Mouse (Mus musculus) neural tube, embryonic 15.5 days (tissue): ENCODE results near the gene Ptrh1. TPM values are rescaled to one million over a fixed set of nuclear protein-coding genes. Genes with fewer than 3 reads are reported as not detected.

ENCODE experiments used
- ATAC-seq: fragments of 200-750 bp; cut with Nextera tagmentation; 2 replicates; pipeline ENCODE4 v1.8.0; 2017; ENCODE audit warnings: mild to moderate bottlenecking, moderate TSS enrichment, moderate library complexity; ENCODE audit not compliant: low FRiP score
- H3K27ac ChIP-seq: fragments of 300-500 bp; sonication (generic); replicated peaks from 2 replicates; pipeline ENCODE4 v1.5.1; 2015; ENCODE audit warnings: mild to moderate bottlenecking, inconsistent platforms
- H3K27me3 ChIP-seq: fragments of 300-500 bp; sonication (generic); replicated peaks from 2 replicates; pipeline ENCODE4 v1.6.1; 2015; ENCODE audit warnings: inconsistent platforms
- H3K36me3 ChIP-seq: fragments of 300-500 bp; sonication (generic); 2 replicates; pipeline ENCODE4 v1.6.1; 2015; ENCODE audit warnings: inconsistent platforms
- H3K4me1 ChIP-seq: fragments of 300-500 bp; sonication (generic); 2 replicates; pipeline ENCODE4 v1.6.1; 2015; ENCODE audit warnings: inconsistent platforms
- H3K4me2 ChIP-seq: fragments of 300-500 bp; sonication (generic); 2 replicates; pipeline ENCODE4 v1.6.1; 2015; ENCODE audit warnings: inconsistent platforms, mild to moderate bottlenecking, moderate library complexity
- H3K4me3 ChIP-seq: fragments of 300-500 bp; sonication (generic); replicated peaks from 2 replicates; pipeline ENCODE4 v1.5.1; 2015; ENCODE audit warnings: mild to moderate bottlenecking, inconsistent platforms
- H3K9ac ChIP-seq: fragments of 300-500 bp; sonication (generic); replicated peaks from 2 replicates; pipeline ENCODE4 v1.6.1; 2015; ENCODE audit warnings: mild to moderate bottlenecking, inconsistent platforms
- H3K9me3 ChIP-seq: fragments of 300-500 bp; sonication (generic); replicated peaks from 2 replicates; pipeline ENCODE4 v1.6.1; 2016; ENCODE audit warnings: inconsistent platforms
- WGBS: fragments of 180-500 bp; shearing (Covaris S2); methylation state at CpG from one replicate; pipeline ENCODE4 v1.1.7; 2015; ENCODE audit warnings: mixed read lengths; 5-methylcytosine and 5-hydroxymethylcytosine counted together
- polyA plus RNA-seq: library from polyadenylated mRNA; unstranded; fragments of >200 nt; fragmentation: Nextera tagmentation; extraction: Ambion mirVana; gene quantifications from 2 replicates; pipeline ENCODE4 v1.2.1, GENCODE M21; 2015

Ptrh1 gene
- polyA plus RNA-seq, 1 experiment from 2014 or later: 6.1 TPM

DNA sequence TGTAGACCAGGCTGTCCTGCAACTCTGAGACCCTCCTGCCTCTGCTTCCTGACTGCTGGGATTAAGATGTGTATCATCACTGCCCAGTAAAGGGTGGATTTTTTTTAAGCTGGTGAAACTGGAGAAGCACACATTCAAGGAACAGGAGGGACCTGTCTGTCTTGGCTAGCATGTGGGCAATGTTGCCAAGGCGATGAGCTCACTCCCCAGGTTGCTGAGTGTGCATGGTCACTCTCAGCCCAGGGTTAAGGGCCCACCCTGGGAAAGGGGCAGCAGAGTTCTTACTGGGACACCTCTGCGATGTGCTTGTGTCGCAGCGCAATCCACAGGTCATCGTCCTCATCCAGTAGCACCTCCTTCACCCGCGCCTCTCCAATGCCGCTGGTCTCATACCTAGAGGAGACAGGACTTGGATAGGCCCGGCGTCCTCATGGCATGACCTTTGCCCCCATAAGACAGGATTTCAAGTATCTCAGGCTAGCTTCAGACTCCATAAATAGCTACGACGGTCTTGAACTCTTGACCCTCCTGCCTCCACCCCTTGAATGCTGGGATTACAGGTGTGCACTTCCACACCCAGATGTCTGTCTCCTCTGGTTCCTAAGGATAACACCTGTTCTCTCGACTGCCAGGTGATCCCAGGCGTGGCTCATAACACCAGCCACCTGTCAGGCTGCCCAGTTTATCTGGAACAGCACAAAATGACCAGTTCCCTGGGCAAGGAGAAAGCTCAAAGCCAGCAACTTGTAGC is 33.4 kb downstream of the Ptrh1 start:
- H3K4me2 ChIP-seq: no peak overlapping the region
- no peak overlapping the region for H3K4me3 ChIP-seq
- H3K27ac ChIP-seq: no peak overlapping the region
- H3K9ac ChIP-seq: no peak overlapping the region
- H3K4me1 ChIP-seq: no peaks in the 10 kb centered on the region
- WGBS: 93% methylated on average over 14 of the region's 14 CpGs
- peaks cover 91% of the 10 kb centered on the region for H3K36me3 ChIP-seq
- no peaks in the 10 kb centered on the region for H3K9me3 ChIP-seq
- no peak for ATAC-seq
- H3K27me3 ChIP-seq: no peaks in the 10 kb centered on the region

DNA sequence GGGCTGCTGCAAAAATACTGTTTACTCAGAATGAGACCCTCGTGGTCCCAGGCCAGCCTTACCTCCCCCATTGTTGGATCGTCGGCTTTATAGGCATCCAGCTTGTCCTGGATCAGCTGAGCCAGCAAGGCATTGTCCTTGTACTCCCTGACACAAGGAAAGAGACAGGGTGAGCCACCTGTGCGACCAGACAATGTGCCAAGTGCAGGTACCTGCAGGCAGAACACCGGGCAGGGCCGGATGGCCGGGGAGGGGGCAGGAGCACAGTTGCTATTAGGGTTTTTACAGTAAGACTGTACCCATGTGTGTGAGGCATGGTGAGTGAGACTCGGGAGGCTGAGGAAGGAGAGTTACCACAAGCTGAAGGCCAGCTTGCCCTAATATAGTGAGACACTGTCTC is 36.4 kb downstream of the Ptrh1 start:
- H3K36me3 ChIP-seq: peaks cover 85% of the 10 kb centered on the region
- H3K9me3 ChIP-seq: no peaks in the 10 kb centered on the region
- WGBS: 85% methylated on average over 8 of the region's 8 CpGs
- peaks cover 2% of the 10 kb centered on the region; the same call in 1 of the 2 replicates for H3K4me1 ChIP-seq
- no peak overlapping the region for H3K27ac ChIP-seq
- H3K4me3 ChIP-seq: no peak overlapping the region
- ATAC-seq: no peak
- no peak overlapping the region for H3K9ac ChIP-seq
- H3K27me3 ChIP-seq: no peaks in the 10 kb centered on the region
- no peak overlapping the region for H3K4me2 ChIP-seq

DNA sequence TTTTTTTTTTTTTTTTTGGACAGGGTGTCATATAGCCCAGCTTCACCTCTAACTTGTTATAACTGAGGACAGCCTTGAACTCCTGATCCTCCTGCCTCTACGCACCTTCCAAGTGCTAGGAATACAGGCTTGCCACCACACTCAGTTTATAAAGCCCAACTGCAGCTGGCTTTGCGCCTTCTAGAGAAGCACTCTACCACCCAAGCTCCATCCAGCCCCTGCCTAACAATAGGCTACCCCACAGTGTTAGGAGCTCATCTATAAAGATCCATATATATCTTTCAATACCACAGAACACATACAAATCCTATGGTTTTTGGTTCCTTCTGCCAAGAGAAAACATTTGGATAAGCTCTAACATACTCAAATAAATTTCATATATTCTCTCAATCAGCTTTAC is 40.9 kb downstream of the Ptrh1 start:
- no peak for ATAC-seq

DNA sequence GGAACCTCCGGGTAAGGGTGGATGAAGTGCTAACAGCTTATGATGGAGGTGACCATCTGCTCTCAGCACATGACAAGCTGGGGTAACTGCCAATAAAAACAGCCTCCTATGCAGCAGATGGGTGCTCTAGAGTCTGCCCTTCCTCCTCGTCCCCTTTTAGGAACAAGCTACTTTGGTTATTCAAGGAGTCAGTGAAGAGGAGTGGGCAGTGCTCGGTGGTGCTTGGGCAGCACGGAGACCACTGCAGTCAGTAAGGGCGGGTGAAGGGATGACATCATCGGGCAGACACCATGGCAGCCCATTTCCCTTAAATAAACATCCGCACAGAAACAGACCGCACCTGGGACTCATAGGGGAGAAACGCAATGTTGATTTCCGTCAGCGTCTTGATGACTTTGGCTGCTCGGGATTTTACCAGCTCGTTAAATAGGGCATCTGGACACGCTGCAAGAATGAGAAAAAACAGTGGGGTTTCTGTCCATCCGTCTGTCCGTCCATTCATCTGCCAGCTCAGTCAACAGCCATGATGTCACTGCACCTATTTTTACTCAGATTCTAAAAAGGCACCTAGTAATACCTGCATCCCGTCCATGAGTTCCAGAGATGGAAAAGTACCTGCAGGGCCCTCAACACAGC is 41.5 kb downstream of the Ptrh1 start:
- peaks cover 7% of the 10 kb centered on the region; the same call in 1 of the 2 replicates for H3K4me1 ChIP-seq

More for the DNA sequence above, 40.9 kb downstream of the Ptrh1 start:
- no peaks in the 10 kb centered on the region for H3K9me3 ChIP-seq
- H3K27ac ChIP-seq: no peak overlapping the region
- 85% methylated on average over 2 of the region's 2 CpGs for WGBS
- no peak overlapping the region for H3K4me2 ChIP-seq
- peaks cover 7% of the 10 kb centered on the region; the same call in 1 of the 2 replicates for H3K4me1 ChIP-seq
- no peak overlapping the region for H3K9ac ChIP-seq
- peaks cover 83% of the 10 kb centered on the region for H3K36me3 ChIP-seq
- no peaks in the 10 kb centered on the region for H3K27me3 ChIP-seq
- H3K4me3 ChIP-seq: no peak overlapping the region

DNA sequence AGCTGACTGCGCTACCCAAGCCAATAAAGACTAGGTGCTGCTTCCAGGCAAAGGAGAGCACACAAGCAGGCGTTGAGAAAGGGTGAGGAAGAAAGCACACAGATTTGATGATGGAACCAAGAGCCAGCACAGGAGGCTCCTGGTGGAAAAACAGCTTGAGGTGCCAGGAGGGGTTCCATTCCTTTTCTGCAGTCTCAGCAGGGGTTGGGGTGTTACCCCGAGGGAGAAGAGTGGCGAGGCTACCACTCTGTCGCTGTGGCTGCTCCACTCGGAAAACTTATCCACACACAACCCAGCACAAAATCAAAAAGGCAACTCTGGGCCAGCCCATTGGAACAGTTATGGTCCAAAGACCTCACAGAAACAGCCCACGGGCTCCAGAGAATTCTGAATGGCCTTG is 42.0 kb downstream of the Ptrh1 start:
- no peaks in the 10 kb centered on the region for H3K27me3 ChIP-seq
- 66% methylated on average over 7 of the region's 7 CpGs for WGBS
- H3K4me3 ChIP-seq: no peak overlapping the region
- H3K9ac ChIP-seq: no peak overlapping the region
- 0 out of 2 replicates have a peak overlapping the region, but pooled peaks have one; percentile 18 for H3K27ac ChIP-seq
- peaks cover 7% of the 10 kb centered on the region; the same call in 1 of the 2 replicates for H3K4me1 ChIP-seq
- H3K4me2 ChIP-seq: no peak overlapping the region
- H3K9me3 ChIP-seq: no peaks in the 10 kb centered on the region
- peaks cover 80% of the 10 kb centered on the region for H3K36me3 ChIP-seq
- ATAC-seq: no peak

More for the DNA sequence above, 41.5 kb downstream of the Ptrh1 start:
- Histone ChIP-seq H3K27me3 (no peaks in the 10 kb centered on the region), H3K9ac (no peak overlapping the region), H3K4me3 (no peak overlapping the region), H3K27ac (0 out of 2 replicates have a peak overlapping the region, but pooled peaks have one; percentile 18), H3K9me3 (no peaks in the 10 kb centered on the region), H3K36me3 (peaks cover 82% of the 10 kb centered on the region), H3K4me2 (no peak overlapping the region)
- 52% methylated on average over 17 of the region's 17 CpGs for WGBS
- ATAC-seq: no peak

DNA sequence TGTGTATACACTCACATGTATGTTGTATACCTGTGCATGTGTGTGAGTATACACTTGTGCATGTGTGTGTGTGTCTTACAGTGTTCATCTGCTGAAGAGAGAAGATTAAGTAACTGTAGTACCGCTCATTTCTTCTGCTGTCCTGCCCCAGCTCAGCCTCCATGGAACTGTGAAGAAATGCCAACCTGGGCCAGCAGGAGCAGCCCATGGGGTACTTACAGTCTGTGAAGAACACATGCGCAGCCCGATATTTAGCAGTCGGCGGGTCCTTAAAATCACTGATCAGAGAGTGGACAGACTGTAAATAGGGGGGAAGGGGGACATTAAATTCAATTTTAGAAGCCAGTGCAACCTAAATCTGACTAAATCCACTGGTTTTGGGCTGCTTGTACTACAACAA is 42.6 kb downstream of the Ptrh1 start:
- Histone ChIP-seq H3K27ac (no peak overlapping the region), H3K36me3 (peaks cover 74% of the 10 kb centered on the region)

DNA sequence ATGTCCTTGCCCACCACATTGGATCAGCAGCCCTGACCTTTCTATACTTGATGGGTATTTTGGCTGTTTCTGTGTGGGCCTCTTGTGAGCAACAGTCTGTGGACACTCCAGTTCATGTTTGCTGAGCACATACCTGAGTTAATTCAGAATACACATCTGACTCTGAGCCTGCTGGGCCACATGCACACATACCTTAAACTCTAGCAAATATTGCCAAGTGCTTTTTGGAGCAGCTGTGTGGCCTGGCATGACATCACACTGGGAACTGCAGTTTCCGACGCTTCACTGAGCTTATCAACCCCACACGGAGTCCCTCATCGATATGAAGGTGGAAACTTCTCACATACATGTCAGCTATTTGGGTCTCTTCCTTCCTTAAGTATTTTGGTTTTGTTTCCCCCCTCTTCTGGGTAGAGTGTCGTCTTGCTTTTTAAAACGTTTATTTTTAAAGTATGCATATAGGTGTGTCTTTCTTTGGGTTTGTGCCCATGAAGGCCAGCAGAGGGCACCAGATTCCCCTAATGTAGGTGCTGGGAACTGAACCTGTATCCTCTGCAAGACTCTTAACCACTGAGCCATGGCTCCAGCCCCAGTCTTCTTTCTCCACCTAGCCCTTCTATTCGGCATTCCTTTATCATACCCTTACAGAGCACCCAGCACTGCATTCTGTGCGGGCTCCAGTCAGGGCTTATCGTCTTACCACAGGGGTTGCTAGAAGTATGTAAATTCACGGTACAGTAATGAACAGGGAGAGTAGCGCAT is 45.6 kb downstream of the Ptrh1 start:
- Histone ChIP-seq H3K4me2 (no peak overlapping the region), H3K4me1 (peaks cover 23% of the 10 kb centered on the region), H3K36me3 (peaks cover 49% of the 10 kb centered on the region), H3K4me3 (no peak overlapping the region), H3K27me3 (no peaks in the 10 kb centered on the region), H3K9ac (no peak overlapping the region), H3K9me3 (no peaks in the 10 kb centered on the region), H3K27ac (no peak overlapping the region)
- 67% methylated on average over 11 of the region's 11 CpGs for WGBS
- ATAC-seq: no peak

More for the DNA sequence above, 42.6 kb downstream of the Ptrh1 start:
- ATAC-seq: no peak
- Histone ChIP-seq H3K27me3 (no peaks in the 10 kb centered on the region), H3K4me2 (no peak overlapping the region), H3K9me3 (no peaks in the 10 kb centered on the region), H3K4me1 (peaks cover 10% of the 10 kb centered on the region), H3K9ac (no peak overlapping the region), H3K4me3 (no peak overlapping the region)
- 91% methylated on average over 5 of the region's 5 CpGs for WGBS

DNA sequence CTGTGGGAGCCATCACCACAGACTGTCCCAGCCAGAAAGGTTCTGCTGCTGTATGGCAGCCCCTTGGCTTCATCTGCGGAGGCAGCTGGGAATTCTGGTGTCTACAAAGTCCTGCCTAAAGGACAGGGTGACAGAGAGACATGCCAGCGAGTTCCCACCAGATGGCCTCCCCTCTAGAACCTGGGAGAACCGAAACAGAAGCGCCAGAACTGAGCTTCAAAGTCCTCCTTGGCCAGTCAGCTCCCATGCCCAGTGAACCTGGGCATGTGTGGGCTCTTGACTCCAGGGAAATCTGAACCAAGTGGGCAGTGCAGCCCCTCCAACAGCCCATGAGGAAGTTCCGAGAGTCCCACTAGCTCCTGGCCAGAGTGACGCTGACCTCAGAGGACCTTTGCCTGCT is 47.1 kb downstream of the Ptrh1 start:
- H3K9ac ChIP-seq: no peak overlapping the region
- no peak overlapping the region for H3K4me2 ChIP-seq
- H3K27ac ChIP-seq: no peak overlapping the region
- WGBS: 79% methylated on average over 6 of the region's 6 CpGs
- no peak overlapping the region for H3K4me3 ChIP-seq
- H3K4me1 ChIP-seq: peaks cover 16% of the 10 kb centered on the region
- no peak for ATAC-seq
- H3K9me3 ChIP-seq: no peaks in the 10 kb centered on the region
- no peaks in the 10 kb centered on the region for H3K27me3 ChIP-seq
- peaks cover 40% of the 10 kb centered on the region for H3K36me3 ChIP-seq

DNA sequence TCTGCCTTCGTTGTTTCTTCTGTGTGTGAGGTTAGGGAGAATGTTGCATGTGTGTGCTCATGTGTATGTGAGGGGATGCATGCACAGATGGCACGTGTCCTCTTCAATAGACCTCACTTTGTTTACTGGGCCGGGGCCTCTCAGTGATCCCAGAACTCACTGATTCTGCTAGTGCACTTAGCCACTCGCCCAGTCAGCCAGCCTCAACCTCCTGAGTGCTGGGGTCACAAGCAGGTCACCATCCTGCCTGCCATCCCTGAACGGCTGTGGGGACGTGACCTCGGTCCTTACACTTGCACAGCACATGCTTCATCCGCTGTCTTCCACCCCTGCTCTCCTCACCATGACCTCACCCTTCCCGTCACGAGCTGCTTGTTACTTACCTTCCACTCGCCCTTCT is 47.6 kb downstream of the Ptrh1 start:
- H3K4me2 ChIP-seq: no peak overlapping the region
- 37% methylated on average over 11 of the region's 11 CpGs for WGBS
- H3K9me3 ChIP-seq: no peaks in the 10 kb centered on the region
- H3K9ac ChIP-seq: no peak overlapping the region
- no peak overlapping the region for H3K4me3 ChIP-seq
- no peak overlapping the region for H3K27ac ChIP-seq
- H3K36me3 ChIP-seq: peaks cover 34% of the 10 kb centered on the region
- H3K27me3 ChIP-seq: no peaks in the 10 kb centered on the region
- peaks cover 16% of the 10 kb centered on the region for H3K4me1 ChIP-seq
- no peak for ATAC-seq

DNA sequence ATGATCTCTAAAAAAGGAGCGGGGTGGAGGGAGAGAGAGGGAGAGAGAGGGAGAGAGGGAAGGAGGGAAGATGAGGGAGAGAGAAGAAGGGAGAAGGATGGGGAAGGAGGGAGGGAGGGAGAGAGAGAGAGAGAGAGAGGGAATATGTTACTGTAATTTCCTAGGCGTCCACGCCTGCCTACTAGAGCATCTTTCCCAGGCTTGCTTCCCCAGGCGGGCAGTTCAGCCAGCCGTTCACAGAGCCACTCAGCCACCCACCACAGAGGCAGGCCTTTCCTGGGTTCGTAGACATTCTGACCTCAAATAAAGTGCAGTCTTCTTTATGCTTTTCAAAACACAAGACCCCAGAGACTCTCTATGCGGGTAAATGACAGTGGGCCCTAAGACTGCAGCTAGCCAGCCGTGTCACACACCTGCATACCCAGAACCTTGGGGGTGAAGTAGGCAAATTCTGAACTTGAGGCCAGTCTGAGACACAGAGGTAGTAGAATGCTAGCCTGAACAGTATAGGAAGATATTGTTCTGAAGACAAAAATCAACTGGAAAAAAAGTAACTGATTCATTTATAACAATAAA is 48.1 kb downstream of the Ptrh1 start:
- peaks cover 16% of the 10 kb centered on the region for H3K4me1 ChIP-seq
- no peak overlapping the region for H3K4me2 ChIP-seq
- 47% methylated on average over 8 of the region's 8 CpGs for WGBS
- peaks cover 30% of the 10 kb centered on the region for H3K36me3 ChIP-seq
- no peak overlapping the region for H3K9ac ChIP-seq
- ATAC-seq: no peak
- no peaks in the 10 kb centered on the region for H3K9me3 ChIP-seq
- H3K27me3 ChIP-seq: no peaks in the 10 kb centered on the region
- no peak overlapping the region for H3K4me3 ChIP-seq
- H3K27ac ChIP-seq: no peak overlapping the region

DNA sequence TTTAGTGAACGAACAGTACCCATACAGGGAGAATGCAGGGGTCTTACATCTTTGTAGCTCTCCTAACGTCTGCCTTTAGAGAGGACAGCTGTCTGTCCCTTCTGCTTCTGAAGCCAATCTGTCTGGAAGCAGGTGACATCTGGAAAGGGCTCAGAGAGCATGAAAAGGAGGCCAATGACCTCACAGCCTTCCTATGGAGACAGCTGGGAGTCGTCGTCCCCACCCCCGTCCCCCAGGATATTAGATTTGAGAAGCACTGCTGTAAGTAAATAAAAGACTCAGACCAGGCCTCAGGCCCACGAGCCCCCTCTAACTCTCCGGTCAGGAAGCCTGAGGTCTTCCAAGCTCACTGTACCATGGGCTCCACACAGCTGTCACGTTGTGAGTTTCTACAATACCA is 48.6 kb downstream of the Ptrh1 start:
- H3K27me3 ChIP-seq: no peaks in the 10 kb centered on the region
- H3K9me3 ChIP-seq: no peaks in the 10 kb centered on the region
- H3K27ac ChIP-seq: 0 out of 2 replicates have a peak overlapping the region, but pooled peaks have one; percentile 23
- no peak for ATAC-seq
- H3K4me1 ChIP-seq: peaks cover 16% of the 10 kb centered on the region
- H3K36me3 ChIP-seq: peaks cover 27% of the 10 kb centered on the region
- H3K9ac ChIP-seq: no peak overlapping the region
- no peak overlapping the region for H3K4me3 ChIP-seq
- no peak overlapping the region for H3K4me2 ChIP-seq
- 29% methylated on average over 8 of the region's 8 CpGs for WGBS
